Mouse (Mus musculus) forebrain, embryonic 13.5 days (tissue): ENCODE results near the gene Gfod1. TPM values are rescaled to one million over a fixed set of nuclear protein-coding genes. Genes with fewer than 3 reads are reported as not detected.

ENCODE experiments used
- ATAC-seq: fragments of 200-750 bp; cut with Nextera tagmentation; 2 replicates; pipeline ENCODE4 v1.8.0; 2017
- H3K27ac ChIP-seq: fragments of 300-500 bp; sonication (generic); 2 replicates; pipeline ENCODE4 v1.5.1; 2015; ENCODE audit warnings: inconsistent platforms, mild to moderate bottlenecking, moderate library complexity
- H3K27me3 ChIP-seq: fragments of 300-500 bp; sonication (generic); 2 replicates; pipeline ENCODE4 v1.6.1; 2015; ENCODE audit warnings: mild to moderate bottlenecking, inconsistent platforms
- H3K36me3 ChIP-seq: fragments of 300-500 bp; sonication (generic); 2 replicates; pipeline ENCODE4 v1.6.1; 2015; ENCODE audit warnings: mild to moderate bottlenecking, inconsistent platforms; ENCODE audit not compliant: poor library complexity, severe bottlenecking
- H3K4me1 ChIP-seq: fragments of 300-500 bp; sonication (generic); 2 replicates; pipeline ENCODE4 v1.6.1; 2015; ENCODE audit warnings: inconsistent platforms
- H3K4me2 ChIP-seq: fragments of 300-500 bp; sonication (generic); 2 replicates; pipeline ENCODE4 v1.6.1; 2015; ENCODE audit warnings: inconsistent platforms, mild to moderate bottlenecking, moderate library complexity
- H3K4me3 ChIP-seq: fragments of 300-500 bp; sonication (generic); 2 replicates; pipeline ENCODE4 v1.5.1; 2015; ENCODE audit warnings: mild to moderate bottlenecking, inconsistent platforms
- H3K9ac ChIP-seq: fragments of 300-500 bp; sonication (generic); 2 replicates; pipeline ENCODE4 v1.6.1; 2015; ENCODE audit warnings: mild to moderate bottlenecking, inconsistent platforms
- H3K9me3 ChIP-seq: fragments of 300-500 bp; sonication (generic); replicated peaks from 2 replicates; pipeline ENCODE4 v1.6.1; 2016; ENCODE audit warnings: inconsistent platforms
- WGBS: fragments of 180-500 bp; shearing (Covaris S2); methylation state at CpG from one replicate; pipeline ENCODE4 v1.1.7; 2015; 5-methylcytosine and 5-hydroxymethylcytosine counted together
- polyA plus RNA-seq: library from polyadenylated mRNA; unstranded; fragments of >200 nt; fragmentation: Nextera tagmentation; extraction: Ambion mirVana; gene quantifications from 2 replicates; pipeline ENCODE4 v1.2.1, GENCODE M21; 2015

Gene Gfod1
- polyA plus RNA-seq, 1 experiment from 2014 or later, result 1.2 TPM

GRCm38 (mm10) chr13:43270220-43270597 lies 33.8 kb downstream of the Gfod1 start:
- H3K27me3 ChIP-seq, result peaks cover 2% of the 10 kb centered on the region; the same call in 1 of the 2 replicates
- H3K4me2 ChIP-seq, result no peak overlapping the region
- ATAC-seq, result peak; percentile 26; the same call in 1 of the 2 replicates
- WGBS, result 34% methylated on average over 10 of the region's 10 CpGs
- peaks cover 25% of the 10 kb centered on the region for H3K4me1 ChIP-seq
- no peaks in the 10 kb centered on the region for H3K9me3 ChIP-seq
- H3K9ac ChIP-seq, result no peak overlapping the region
- peak overlapping the region; percentile 52 for H3K27ac ChIP-seq
- H3K36me3 ChIP-seq, result no peaks in the 10 kb centered on the region
- no peak overlapping the region for H3K4me3 ChIP-seq

GRCm38 (mm10) chr13:43269460-43270219 lies 34.3 kb downstream of the Gfod1 start:
- H3K27ac ChIP-seq, result peak overlapping the region; percentile 52
- peak; percentile 43; the same call in 1 of the 2 replicates for ATAC-seq

GRCm38 (mm10) chr13:43268539-43269327 lies 35.2 kb downstream of the Gfod1 start:
- H3K27me3 ChIP-seq, result peaks cover 2% of the 10 kb centered on the region; the same call in 1 of the 2 replicates
- H3K4me3 ChIP-seq, result no peak overlapping the region
- no peaks in the 10 kb centered on the region for H3K9me3 ChIP-seq
- H3K27ac ChIP-seq, result no peak overlapping the region
- peak; percentile 13; the same call in 1 of the 2 replicates for ATAC-seq
- H3K36me3 ChIP-seq, result no peaks in the 10 kb centered on the region
- 34% methylated on average over 12 of the region's 12 CpGs for WGBS
- no peak overlapping the region for H3K4me2 ChIP-seq
- peaks cover 29% of the 10 kb centered on the region for H3K4me1 ChIP-seq
- no peak overlapping the region for H3K9ac ChIP-seq

More at GRCm38 (mm10) chr13:43269460-43270219, 34.3 kb downstream of the Gfod1 start:
- Histone ChIP-seq H3K36me3 (no peaks in the 10 kb centered on the region), H3K4me3 (no peak overlapping the region), H3K4me2 (no peak overlapping the region), H3K9ac (no peak overlapping the region), H3K9me3 (no peaks in the 10 kb centered on the region), H3K27me3 (peaks cover 2% of the 10 kb centered on the region; the same call in 1 of the 2 replicates), H3K4me1 (peaks cover 29% of the 10 kb centered on the region)
- WGBS, result 6% methylated on average over 4 of the region's 4 CpGs

GRCm38 (mm10) chr13:43267902-43268301 lies 36.1 kb downstream of the Gfod1 start:
- H3K27me3 ChIP-seq, result peaks cover 2% of the 10 kb centered on the region; the same call in 1 of the 2 replicates
- no peak overlapping the region for H3K4me2 ChIP-seq
- H3K4me1 ChIP-seq, result peaks cover 29% of the 10 kb centered on the region
- ATAC-seq, result no peak
- H3K36me3 ChIP-seq, result no peaks in the 10 kb centered on the region
- no peaks in the 10 kb centered on the region for H3K9me3 ChIP-seq
- 88% methylated on average over 2 of the region's 2 CpGs for WGBS
- no peak overlapping the region for H3K4me3 ChIP-seq
- H3K9ac ChIP-seq, result no peak overlapping the region
- no peak overlapping the region for H3K27ac ChIP-seq

- 88% methylated on average over 3 of the region's 3 CpGs for WGBS
- ATAC-seq, result no peak
- H3K4me3 ChIP-seq, result no peak overlapping the region
- H3K9me3 ChIP-seq, result no peaks in the 10 kb centered on the region
- H3K4me1 ChIP-seq, result peaks cover 29% of the 10 kb centered on the region
- H3K4me2 ChIP-seq, result no peak overlapping the region
- no peaks in the 10 kb centered on the region for H3K36me3 ChIP-seq
- H3K27ac ChIP-seq, result no peak overlapping the region
- no peak overlapping the region for H3K9ac ChIP-seq
- H3K27me3 ChIP-seq, result peaks cover 2% of the 10 kb centered on the region; the same call in 1 of the 2 replicates
Measured at GRCm38 (mm10) chr13:43267216-43267615, 36.8 kb downstream of the Gfod1 start.

GRCm38 (mm10) chr13:43266333-43266732 lies 37.6 kb downstream of the Gfod1 start:
- Histone ChIP-seq H3K27ac (no peak overlapping the region), H3K27me3 (peaks cover 2% of the 10 kb centered on the region; the same call in 1 of the 2 replicates), H3K4me3 (no peak overlapping the region), H3K4me2 (no peak overlapping the region), H3K4me1 (peaks cover 29% of the 10 kb centered on the region), H3K36me3 (no peaks in the 10 kb centered on the region), H3K9ac (no peak overlapping the region), H3K9me3 (no peaks in the 10 kb centered on the region)
- ATAC-seq, result no peak
- WGBS, result 93% methylated on average over 10 of the region's 10 CpGs

GRCm38 (mm10) chr13:43265116-43265515 lies 38.9 kb downstream of the Gfod1 start:
- Histone ChIP-seq H3K4me2 (no peak overlapping the region), H3K9me3 (no peaks in the 10 kb centered on the region), H3K4me1 (peaks cover 25% of the 10 kb centered on the region), H3K27ac (no peak overlapping the region), H3K9ac (no peak overlapping the region), H3K27me3 (0 out of 2 replicates have a peak, but pooled peaks cover 2% of the 10 kb centered on the region), H3K36me3 (no peaks in the 10 kb centered on the region), H3K4me3 (no peak overlapping the region)
- 26% methylated on average over 4 of the region's 4 CpGs for WGBS
- no peak for ATAC-seq

GRCm38 (mm10) chr13:43263646-43264045 lies 40.3 kb downstream of the Gfod1 start:
- WGBS, result 89% methylated on average over 5 of the region's 5 CpGs
- H3K4me3 ChIP-seq, result no peak overlapping the region
- ATAC-seq, result no peak
- H3K4me2 ChIP-seq, result no peak overlapping the region
- H3K27ac ChIP-seq, result no peak overlapping the region
- peaks cover 10% of the 10 kb centered on the region; the same call in 1 of the 2 replicates for H3K4me1 ChIP-seq
- H3K36me3 ChIP-seq, result no peaks in the 10 kb centered on the region
- H3K9me3 ChIP-seq, result no peaks in the 10 kb centered on the region
- H3K9ac ChIP-seq, result no peak overlapping the region
- 0 out of 2 replicates have a peak, but pooled peaks cover 2% of the 10 kb centered on the region for H3K27me3 ChIP-seq

GRCm38 (mm10) chr13:43262114-43262739 lies 41.7 kb downstream of the Gfod1 start:
- no peak for ATAC-seq
- Histone ChIP-seq H3K36me3 (no peaks in the 10 kb centered on the region), H3K4me1 (peaks cover 8% of the 10 kb centered on the region; the same call in 1 of the 2 replicates), H3K4me3 (no peak overlapping the region), H3K4me2 (no peak overlapping the region), H3K9me3 (no peaks in the 10 kb centered on the region), H3K27me3 (no peaks in the 10 kb centered on the region), H3K27ac (no peak overlapping the region), H3K9ac (no peak overlapping the region)
- WGBS, result 90% methylated on average over 11 of the region's 11 CpGs

- no peak overlapping the region for H3K4me3 ChIP-seq
- no peaks in the 10 kb centered on the region for H3K36me3 ChIP-seq
- no peak for ATAC-seq
- no peak overlapping the region for H3K4me2 ChIP-seq
- no peak overlapping the region for H3K9ac ChIP-seq
- 79% methylated on average over 3 of the region's 3 CpGs for WGBS
- H3K9me3 ChIP-seq, result no peaks in the 10 kb centered on the region
- H3K27ac ChIP-seq, result no peak overlapping the region
- H3K27me3 ChIP-seq, result no peaks in the 10 kb centered on the region
- H3K4me1 ChIP-seq, result peaks cover 8% of the 10 kb centered on the region; the same call in 1 of the 2 replicates
Measured at GRCm38 (mm10) chr13:43261287-43261686, 42.7 kb downstream of the Gfod1 start.

GRCm38 (mm10) chr13:43260731-43261130 lies 43.2 kb downstream of the Gfod1 start:
- Histone ChIP-seq H3K27me3 (no peaks in the 10 kb centered on the region), H3K36me3 (no peaks in the 10 kb centered on the region), H3K9ac (no peak overlapping the region), H3K4me3 (no peak overlapping the region), H3K4me1 (peaks cover 8% of the 10 kb centered on the region; the same call in 1 of the 2 replicates), H3K4me2 (no peak overlapping the region), H3K27ac (no peak overlapping the region), H3K9me3 (no peaks in the 10 kb centered on the region)
- 81% methylated on average over 6 of the region's 6 CpGs for WGBS
- no peak for ATAC-seq
